14 mouse cellular contexts compared by ENCODE assay signal in the genomic region with DNA sequence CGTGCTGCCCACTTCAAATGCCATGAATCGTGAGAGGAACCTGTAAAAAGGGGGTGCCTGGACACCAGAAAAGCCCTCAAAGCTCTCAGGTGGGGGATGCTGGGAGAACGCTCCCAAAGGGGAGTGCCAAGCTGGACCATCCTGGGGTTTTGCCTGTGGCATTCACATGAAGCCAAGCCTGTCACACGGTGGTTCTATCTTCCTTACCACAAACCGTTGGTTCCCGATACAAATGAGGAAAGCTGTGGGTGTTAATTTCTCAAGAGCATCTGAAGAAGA. TPM values are rescaled to one million over a fixed set of nuclear protein-coding genes. Genes with fewer than 3 reads are reported as not detected.
"Had no signal": no experiment of that assay in that cellular context is flagged by ENCODE, and none has a peak within 500 bp of the region (broad histone marks: within the 10 kb centered on the region; RNA-seq: fewer than 3 reads in every experiment).

No protein-coding gene starts in this region.

- DNase-seq: right cerebral cortex, postnatal 14 days; thymus, adult 2 months; thymus, postnatal 25 days; thymus, postnatal 4 days had no signal

- H3K4me3 ChIP-seq: lung, embryonic 15.5 days; megakaryocyte, embryonic 14.5 days; midbrain, embryonic 13.5 days; midbrain, embryonic 15.5 days; neural tube, embryonic 12.5 days; stomach, embryonic 15.5 days had no signal

- H3K27ac ChIP-seq: lung, embryonic 15.5 days; macrophage; midbrain, embryonic 13.5 days; midbrain, embryonic 15.5 days; neural tube, embryonic 12.5 days; stomach, embryonic 15.5 days; stomach, postnatal 0 days had no signal

RNA-seq across cellular contexts. Expression of gene Npr3, which starts 43.6 kb away (rescaled TPM):
- total RNA-seq: megakaryocyte progenitor cell, adult 5-6 weeks; monocyte, adult 5-6 weeks had no signal
